ENCODE assay signal across 9 mouse cellular contexts in the genomic region with DNA sequence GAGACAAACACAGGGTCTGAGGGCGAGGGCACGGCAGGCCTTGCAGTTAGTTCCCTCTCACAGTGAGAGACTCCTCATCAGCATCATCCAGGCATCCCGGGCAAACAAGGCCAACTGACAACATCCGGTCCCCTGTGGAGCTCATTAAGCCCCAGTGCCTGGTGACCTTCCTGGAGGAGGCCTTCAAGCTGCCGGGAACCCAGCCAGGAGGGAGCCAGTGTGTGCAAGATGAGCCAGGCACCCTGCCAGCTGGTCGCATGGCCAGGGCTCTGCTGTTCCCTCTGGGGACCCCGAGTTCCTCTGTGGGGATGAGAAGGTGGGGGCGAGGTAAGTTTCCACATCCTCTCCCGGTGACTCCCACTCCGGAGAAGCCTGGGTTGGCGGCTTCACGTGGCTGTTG. TPM values are rescaled to one million over a fixed set of nuclear protein-coding genes. Genes with fewer than 3 reads are reported as not detected.
A peak's percentile ranks its signal among the peaks of the same experiment; 100 is the strongest.
DNase-seq lines count a peak whose midpoint lies in the region; ATAC-seq and TF ChIP-seq lines count a peak whose summit lies in the region.
"Had no signal": no experiment of that assay in that cellular context is flagged by ENCODE, and none has a peak within 500 bp of the region (broad histone marks: within the 10 kb centered on the region; RNA-seq: fewer than 3 reads in every experiment).

No protein-coding gene starts in this region.

- H3K27me3 ChIP-seq in hindbrain, embryonic 10.5 days (ENCODE audit: insufficient read depth, poor library complexity, severe bottlenecking) = peaks cover 8% of the 10 kb centered on the region
- no peaks in the 10 kb centered on the region for H3K27me3 ChIP-seq in hindbrain, embryonic 11.5 days (ENCODE audit: control insufficient read depth, insufficient read depth, low read length)
- H3K27me3 ChIP-seq in heart, postnatal 0 days (ENCODE audit: control insufficient read depth, insufficient read depth, low read length) = peaks cover 7% of the 10 kb centered on the region; the same call in 1 of the 2 replicates
- H3K27me3 ChIP-seq in limb, embryonic 13.5 days = no peaks in the 10 kb centered on the region

- no peaks in the 10 kb centered on the region for H3K9me3 ChIP-seq in hindbrain, embryonic 10.5 days
- H3K9me3 ChIP-seq in hindbrain, embryonic 11.5 days (ENCODE audit: control insufficient read depth, low read length) = no peaks in the 10 kb centered on the region
- H3K9me3 ChIP-seq in heart, postnatal 0 days (replicated peaks; ENCODE audit: control insufficient read depth, low read length) = no peaks in the 10 kb centered on the region
- no peaks in the 10 kb centered on the region for H3K9me3 ChIP-seq in limb, embryonic 13.5 days

- H3K9ac ChIP-seq in hindbrain, embryonic 11.5 days (ENCODE audit: low read depth, low read length) = no peak overlapping the region
- H3K9ac ChIP-seq in heart, postnatal 0 days (replicated peaks; ENCODE audit: low read depth, low read length) = no peak overlapping the region
- 0 out of 2 replicates have a peak overlapping the region, but pooled peaks have one; percentile 8 for H3K9ac ChIP-seq in limb, embryonic 13.5 days
- H3K9ac ChIP-seq: liver, embryonic 14.5 days had no signal

- H3K36me3 ChIP-seq in hindbrain, embryonic 10.5 days = peaks cover 15% of the 10 kb centered on the region
- no peaks in the 10 kb centered on the region for H3K36me3 ChIP-seq in hindbrain, embryonic 11.5 days (ENCODE audit: control insufficient read depth, insufficient read depth, low read length)
- H3K36me3 ChIP-seq in heart, postnatal 0 days (replicated peaks; ENCODE audit: control insufficient read depth, insufficient read depth, low read length) = no peaks in the 10 kb centered on the region
- peaks cover 9% of the 10 kb centered on the region for H3K36me3 ChIP-seq in limb, embryonic 13.5 days

- WGBS in hindbrain, embryonic 10.5 days = 21% methylated on average over 12 of the region's 12 CpGs
- 22% methylated on average over 12 of the region's 12 CpGs for WGBS in hindbrain, embryonic 11.5 days
- WGBS in heart, postnatal 0 days = 25% methylated on average over 12 of the region's 12 CpGs
- WGBS in limb, embryonic 13.5 days = 23% methylated on average over 12 of the region's 12 CpGs

- H3K27ac ChIP-seq in hindbrain, embryonic 10.5 days = peak overlapping the region; percentile 42
- no peak overlapping the region for H3K27ac ChIP-seq in hindbrain, embryonic 11.5 days (ENCODE audit: low read depth, low read length)
- H3K27ac ChIP-seq in heart, postnatal 0 days (ENCODE audit: low read depth) = no peak overlapping the region
- no peak overlapping the region for H3K27ac ChIP-seq in limb, embryonic 13.5 days
- H3K27ac ChIP-seq: liver, embryonic 14.5 days had no signal

- no peak for ATAC-seq in hindbrain, embryonic 11.5 days (ENCODE audit: low FRiP score)
- ATAC-seq in heart, postnatal 0 days (ENCODE audit: insufficient read depth, low read depth) = peak; percentile 50; the same call in 1 of the 2 replicates
- no peak for ATAC-seq in limb, embryonic 13.5 days (ENCODE audit: low FRiP score, low read depth)
- no peak for ATAC-seq in megakaryocyte-erythroid progenitor cell, adult 5-6 weeks (replicated peaks; ENCODE audit: low FRiP score, low TSS enrichment, poor library complexity, severe bottlenecking)

- H3K4me3 ChIP-seq in hindbrain, embryonic 10.5 days = no peak overlapping the region
- no peak overlapping the region for H3K4me3 ChIP-seq in hindbrain, embryonic 11.5 days (ENCODE audit: low read depth, low read length)
- no peak overlapping the region for H3K4me3 ChIP-seq in heart, postnatal 0 days (ENCODE audit: low read depth, low read length)
- H3K4me3 ChIP-seq in limb, embryonic 13.5 days = no peak overlapping the region

- peaks cover 29% of the 10 kb centered on the region for H3K4me1 ChIP-seq in hindbrain, embryonic 10.5 days (replicated peaks)
- H3K4me1 ChIP-seq in hindbrain, embryonic 11.5 days (replicated peaks; ENCODE audit: control insufficient read depth, insufficient read depth, low read length) = 0 out of 2 replicates have a peak, but pooled peaks cover 2% of the 10 kb centered on the region
- no peaks in the 10 kb centered on the region for H3K4me1 ChIP-seq in heart, postnatal 0 days (ENCODE audit: control insufficient read depth, insufficient read depth)
- peaks cover 10% of the 10 kb centered on the region for H3K4me1 ChIP-seq in limb, embryonic 13.5 days

- no peak for TF ChIP-seq CTCF in heart, postnatal 0 days (IDR thresholded peaks at IDR 0.05; ENCODE audit: low read depth)

- no peak overlapping the region for H3K4me2 ChIP-seq in hindbrain, embryonic 11.5 days (replicated peaks; ENCODE audit: low read depth, low read length)
- H3K4me2 ChIP-seq in heart, postnatal 0 days (ENCODE audit: low read depth, low read length) = no peak overlapping the region
- H3K4me2 ChIP-seq in limb, embryonic 13.5 days (replicated peaks) = no peak overlapping the region; the same call in 1 of the 2 replicates

- no peak for DNase-seq in hindbrain, embryonic 10.5 days (ENCODE audit: low spot score)
- DNase-seq in hindbrain, embryonic 11.5 days (ENCODE audit: low spot score) = no peak
- DNase-seq in MN1 (ENCODE audit: low spot score) = peak; percentile 98
- DNase-seq in cerebellum, postnatal 10 days = peak; percentile 83 to 84
- peak; percentile 22 for DNase-seq in heart, postnatal 0 days (ENCODE audit: low spot score)
- no peak for DNase-seq in layer of hippocampus, adult 8-10 months (ENCODE audit: low spot score in 2 of 2)

- no peak for TF ChIP-seq EP300 in heart, postnatal 0 days (IDR thresholded peaks at IDR 0.05; ENCODE audit: low read depth)

RNA-seq across cellular contexts. Expression of a gene that starts 12.5 kb away (rescaled TPM):
- 0.45 and 0.55 TPM in 2 replicates for polyA plus RNA-seq in hindbrain, embryonic 10.5 days (2016; fragmentation: Nextera tagmentation; extraction: Ambion mirVana)
- polyA plus RNA-seq in hindbrain, embryonic 11.5 days (2014; fragmentation: Nextera tagmentation; extraction: Ambion mirVana) = 0.63 and 1.4 TPM in 2 replicates
- total RNA-seq in heart, postnatal 0 days (2014; rRNA removed; ENCODE audit: low replicate concordance) = 17.6 and 19.6 TPM in 2 replicates
- 19.0 and 20.7 TPM in 2 replicates for polyA plus RNA-seq in heart, postnatal 0 days (2015; fragmentation: Nextera tagmentation; extraction: Ambion mirVana)
- 2.0 and 2.2 TPM in 2 replicates for polyA plus RNA-seq in limb, embryonic 13.5 days (2015; fragmentation: Nextera tagmentation; extraction: Ambion mirVana)
- not detected in 2 replicates for total RNA-seq in megakaryocyte-erythroid progenitor cell, adult 5-6 weeks (2014; fragmentation: Nextera tagmentation)
- not detected in 2 replicates for total RNA-seq in megakaryocyte-erythroid progenitor cell, adult 5-6 weeks (2017)
- 10 to 100 TPM; 63.1 to 86.1 (median 73.9) TPM for total RNA-seq in layer of hippocampus, adult 8-10 months (2022)

RNA-seq across cellular contexts. Expression of a gene that starts 38.5 kb away (rescaled TPM):
- polyA plus RNA-seq in hindbrain, embryonic 10.5 days (2016; fragmentation: Nextera tagmentation; extraction: Ambion mirVana) = 103 and 117 TPM in 2 replicates
- 80.2 and 93.6 TPM in 2 replicates for polyA plus RNA-seq in hindbrain, embryonic 11.5 days (2014; fragmentation: Nextera tagmentation; extraction: Ambion mirVana)
- total RNA-seq in heart, postnatal 0 days (2014; rRNA removed; ENCODE audit: low replicate concordance) = 50.8 and 52.4 TPM in 2 replicates
- polyA plus RNA-seq in heart, postnatal 0 days (2015; fragmentation: Nextera tagmentation; extraction: Ambion mirVana) = 36.0 and 37.7 TPM in 2 replicates
- polyA plus RNA-seq in limb, embryonic 13.5 days (2015; fragmentation: Nextera tagmentation; extraction: Ambion mirVana) = 68.2 and 70.1 TPM in 2 replicates
- total RNA-seq in megakaryocyte-erythroid progenitor cell, adult 5-6 weeks (2014; fragmentation: Nextera tagmentation) = 4.1 and 5.4 TPM in 2 replicates
- total RNA-seq in megakaryocyte-erythroid progenitor cell, adult 5-6 weeks (2017) = 6.9 and 8.5 TPM in 2 replicates
- 100 to 1,000 TPM; 125 to 146 (median 137) TPM for total RNA-seq in layer of hippocampus, adult 8-10 months (2022)

Comparison
In these comparisons a context has a peak if more than half of its experiments do, and no peak if none do; other contexts are left out.
1. DNase-seq: peak in MN1 (single experiment), cerebellum, postnatal 10 days (2 of 2) and heart, postnatal 0 days (single experiment); none in hindbrain, embryonic 10.5 days (single experiment), hindbrain, embryonic 11.5 days (single experiment) and layer of hippocampus, adult 8-10 months (0 of 2).